Mouse (Mus musculus) CH12.LX (cell line): Measurements from ENCODE around the gene Gm43720. TPM values are rescaled to one million over a fixed set of nuclear protein-coding genes. Genes with fewer than 3 reads are reported as not detected.
"Not testable (repeated sequence)": the region's sequence is repeated elsewhere in the genome, so short reads cannot be mapped to it uniquely, and the experiment has no call there.

ENCODE experiments used
- DNase-seq: peaks from one replicate; pipeline ENCODE4 v3.0.0-alpha.2; 2013; ENCODE audit errors: extremely low read depth
- H3K27ac ChIP-seq: 2 replicates; pipeline ENCODE4 v1.5.1; 2012; ENCODE audit warnings: low read depth, mild to moderate bottlenecking, control low read depth, moderate library complexity; ENCODE audit not compliant: insufficient read depth
- H3K27me3 ChIP-seq: replicated peaks from 2 replicates; pipeline ENCODE3; 2012; ENCODE audit warnings: inconsistent platforms
- H3K36me3 ChIP-seq, 2 experiments: replicated peaks in 1 of 2; 2 replicates each; pipeline versions ENCODE3 to v1.6.1; 2012; ENCODE audit warnings: inconsistent platforms in 1 of 2, low read length in 1 of 2, mild to moderate bottlenecking in 1 of 2, mixed read lengths in 1 of 2, moderate library complexity in 1 of 2; ENCODE audit not compliant: control insufficient read depth in 1 of 2, insufficient read depth in 1 of 2
- H3K4me1 ChIP-seq, 2 experiments: 2 replicates each; pipeline ENCODE4 v1.6.1; 2012; ENCODE audit warnings: inconsistent platforms in 1 of 2, moderate library complexity in 1 of 2; ENCODE audit not compliant: insufficient read depth in 2 of 2, control insufficient read depth in 1 of 2
- H3K4me2 ChIP-seq: 2 replicates; pipeline ENCODE4 v1.6.1; 2012; ENCODE audit warnings: low read depth, mild to moderate bottlenecking, control low read depth; ENCODE audit not compliant: poor library complexity, insufficient read depth, severe bottlenecking
- H3K4me3 ChIP-seq, 3 experiments: fragments of 150-350 bp in 1 of 3; sonication (generic) in 1 of 3; replicated peaks in 1 of 3; 2 replicates each; pipeline versions ENCODE3 to v1.5.1; 2011 to 2012; ENCODE audit warnings: low read depth in 2 of 3, low read length in 2 of 3, mild to moderate bottlenecking in 2 of 3, moderate library complexity in 2 of 3, control low read depth in 1 of 3, improper control_type of control experiment in 1 of 3, inconsistent platforms in 1 of 3, mixed read lengths in 1 of 3; ENCODE audit not compliant: poor library complexity in 1 of 3
- H3K79me2 ChIP-seq: replicated peaks from 2 replicates; pipeline ENCODE4 v1.6.1; 2012; ENCODE audit warnings: mild to moderate bottlenecking, moderate library complexity; ENCODE audit not compliant: control insufficient read depth, poor library complexity, insufficient read depth, severe bottlenecking; ENCODE audit errors: extremely low read depth
- H3K9ac ChIP-seq: 2 replicates; pipeline ENCODE4 v1.6.1; 2012; ENCODE audit warnings: low read depth, mild to moderate bottlenecking, control low read depth, moderate library complexity; ENCODE audit not compliant: insufficient read depth
- H3K9me3 ChIP-seq: replicated peaks from 2 replicates; pipeline ENCODE3; 2012; ENCODE audit warnings: low read length, inconsistent platforms, mixed read lengths
- BHLHE40 ChIP-seq: IDR thresholded peaks from 2 replicates; pipeline ENCODE4 v1.6.1; 2011; ENCODE audit warnings: mild to moderate bottlenecking, low read depth, low read length, improper control_type of control experiment
- CHD1 ChIP-seq: IDR thresholded peaks from 2 replicates; pipeline ENCODE4 v1.6.1; 2012; ENCODE audit warnings: low read depth, low read length, improper control_type of control experiment, inconsistent platforms
- CHD2 ChIP-seq: IDR thresholded peaks from 2 replicates; pipeline ENCODE4 v1.6.1; 2011; ENCODE audit warnings: low read length, improper control_type of control experiment
- CTCF ChIP-seq, 2 experiments: IDR thresholded peaks in 1 of 2; conservative IDR thresholded peaks in 1 of 2; 2 replicates each; pipeline ENCODE4 v1.5.1; 2011 to 2012; ENCODE audit warnings: low read depth in 2 of 2, low read length in 2 of 2, improper control_type of control experiment in 1 of 2, inconsistent platforms in 1 of 2, mild to moderate bottlenecking in 1 of 2, moderate library complexity in 1 of 2
- E2F4 ChIP-seq: IDR thresholded peaks from 2 replicates; pipeline ENCODE4 v1.6.1; 2011; ENCODE audit warnings: low read depth, low read length, improper control_type of control experiment; ENCODE audit not compliant: insufficient replicate concordance
- EP300 ChIP-seq: IDR thresholded peaks from 2 replicates; pipeline ENCODE4 v1.6.1; 2011; ENCODE audit warnings: low read length, improper control_type of control experiment
- ETS1 ChIP-seq: conservative IDR thresholded peaks from 2 replicates; pipeline ENCODE4 v1.6.1; 2012; ENCODE audit warnings: low read depth, mild to moderate bottlenecking, inconsistent platforms, low read length, improper control_type of control experiment, moderate library complexity
- IRF4 ChIP-seq: IDR thresholded peaks from 2 replicates; pipeline ENCODE4 v1.6.1; 2014; ENCODE audit warnings: low read depth, mild to moderate bottlenecking, inconsistent platforms, low read length, improper control_type of control experiment
- JUN ChIP-seq: IDR thresholded peaks from 2 replicates; pipeline ENCODE4 v1.6.1; 2011; ENCODE audit warnings: low read depth, mild to moderate bottlenecking, low read length, improper control_type of control experiment, moderate library complexity; ENCODE audit not compliant: insufficient read depth
- JUND ChIP-seq: conservative IDR thresholded peaks from 2 replicates; pipeline ENCODE4 v1.6.1; 2011; ENCODE audit warnings: low read depth, low read length, improper control_type of control experiment
- KAT2A ChIP-seq: IDR thresholded peaks from 2 replicates; pipeline ENCODE4 v1.6.1; 2012; ENCODE audit warnings: low read length, improper control_type of control experiment, inconsistent platforms; ENCODE audit not compliant: insufficient replicate concordance
- MAFK ChIP-seq: IDR thresholded peaks from 2 replicates; pipeline ENCODE4 v1.6.1; 2011; ENCODE audit warnings: low read length, improper control_type of control experiment; ENCODE audit not compliant: insufficient replicate concordance
- MAZ ChIP-seq: IDR thresholded peaks from 2 replicates; pipeline ENCODE4 v1.6.1; 2012; ENCODE audit warnings: low read depth, mild to moderate bottlenecking, inconsistent platforms, low read length, improper control_type of control experiment, moderate library complexity
- POLR2A ChIP-seq: IDR thresholded peaks from 2 replicates; pipeline ENCODE4 v1.6.1; 2011; ENCODE audit warnings: low read depth, mild to moderate bottlenecking, improper control_type of control experiment, low read length
- RCOR1 ChIP-seq: conservative IDR thresholded peaks from 2 replicates; pipeline ENCODE4 v1.6.1; 2012; ENCODE audit warnings: low read depth, mild to moderate bottlenecking, inconsistent platforms, low read length, improper control_type of control experiment
- SIN3A ChIP-seq: IDR thresholded peaks from 2 replicates; pipeline ENCODE4 v1.6.1; 2012; ENCODE audit warnings: low read length, improper control_type of control experiment, inconsistent platforms
- SMC3 ChIP-seq: IDR thresholded peaks from 2 replicates; pipeline ENCODE4 v1.6.1; 2011; ENCODE audit warnings: low read depth, low read length, improper control_type of control experiment
- UBTF ChIP-seq: IDR thresholded peaks from 2 replicates; pipeline ENCODE4 v1.6.1; 2012; ENCODE audit warnings: low read depth, mild to moderate bottlenecking, inconsistent platforms, low read length, improper control_type of control experiment, moderate library complexity
- USF1 ChIP-seq: IDR thresholded peaks from 2 replicates; pipeline ENCODE4 v1.6.1; 2014; ENCODE audit warnings: low read depth, mild to moderate bottlenecking, inconsistent platforms, low read length, improper control_type of control experiment
- USF2 ChIP-seq: conservative IDR thresholded peaks from 2 replicates; pipeline ENCODE4 v1.6.1; 2011; ENCODE audit warnings: low read depth, low read length, improper control_type of control experiment
- ZC3H11A ChIP-seq: IDR thresholded peaks from 2 replicates; pipeline ENCODE4 v1.6.1; 2012; ENCODE audit warnings: low read depth, mild to moderate bottlenecking, inconsistent platforms, low read length, improper control_type of control experiment
- ZKSCAN1 ChIP-seq: IDR thresholded peaks from 2 replicates; pipeline ENCODE4 v1.6.1; 2012; ENCODE audit warnings: low read depth, inconsistent platforms, low read length, improper control_type of control experiment, borderline replicate concordance
- ZMIZ1 ChIP-seq: IDR thresholded peaks from 2 replicates; pipeline ENCODE4 v1.6.1; 2012; ENCODE audit warnings: low read depth, mild to moderate bottlenecking, inconsistent platforms, low read length, improper control_type of control experiment
- dilution Hi-C: fragments of 300-500 bp; cut with MboI; formaldehyde crosslinking; loops from 2 replicates; pipeline ENCODE4 v1.14.3; 2020; ENCODE audit warnings: low sequenced_read_pairs; ENCODE audit not compliant: extremely low pct_unique_long_range_greater_than_20kb, extremely low pct_ligation_motif_present
- in situ Hi-C: fragments of 300-500 bp; cut with MboI; formaldehyde crosslinking; loops from 3 replicates; pipeline ENCODE4 v1.14.3; 2019; ENCODE audit warnings: low sequenced_read_pairs, low pct_ligation_motif_present, low pct_unique_long_range_greater_than_20kb, mixed read lengths
- polyA plus RNA-seq: library from polyadenylated mRNA; unstranded; fragments of >175 nt; gene quantifications from 2 replicates; pipeline ENCODE4 v1.2.1, GENCODE M21; 2012; ENCODE audit warnings: low read depth; ENCODE audit not compliant: insufficient read length
- total RNA-seq, 2 experiments: library from RNA; depleted of rRNA; stranded (reverse); fragments of 300-350 nt in 1 of 2; fragments of >200 nt in 1 of 2; gene quantifications; 2 replicates each; pipeline ENCODE4 v1.2.3; 2012 to 2014

Gm43720 gene
- total and polyA plus RNA-seq, 3 experiments = not detected

DNA sequence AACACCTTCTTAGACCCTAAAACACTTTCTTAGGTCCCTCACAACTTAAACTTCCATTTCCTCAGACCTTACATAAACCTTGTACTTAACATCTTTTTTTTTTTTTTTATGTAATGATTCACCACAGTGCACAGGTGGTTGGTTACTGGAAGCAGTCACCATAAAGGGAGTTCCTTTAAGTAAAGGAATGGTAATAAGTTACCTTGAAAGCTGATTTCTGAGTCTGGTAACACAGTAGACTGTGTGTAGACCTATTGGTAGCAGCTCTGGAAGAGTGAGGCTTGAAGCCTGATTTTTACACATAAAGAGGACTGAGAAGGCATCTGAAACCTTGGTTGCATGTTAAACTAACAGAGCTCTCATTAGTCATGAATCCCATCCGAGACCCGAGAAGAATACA is 59.9 kb downstream of the Gm43720 start:
- peaks cover 0 to 7% of the 10 kb centered on the region in 2 experiments; a peak in 2 of 4 replicates for H3K4me1 ChIP-seq
- TF ChIP-seq CHD1 (no peak), ZMIZ1 (no peak), SMC3 (no peak), SIN3A (no peak), RCOR1 (no peak), JUND (no peak), ZKSCAN1 (no peak), E2F4 (no peak), USF1 (no peak), POLR2A (no peak), CHD2 (no peak), ZC3H11A (no peak), BHLHE40 (no peak), MAZ (no peak), MAFK (no peak), CTCF (conservative IDR thresholded peaks at IDR 0.05 in 1 of 2, IDR thresholded peaks at IDR 0.05 in 1 of 2; ENCODE audit: low read depth in 2 of 2, low read length in 2 of 2) (no peak), KAT2A (no peak), UBTF (no peak), USF2 (no peak)
- H3K4me3 ChIP-seq = no peak overlapping the region
- no peak overlapping the region for H3K9ac ChIP-seq
- DNase-seq = no peak
- H3K9me3 ChIP-seq = peaks cover 5% of the 10 kb centered on the region
- no peaks in the 10 kb centered on the region for H3K79me2 ChIP-seq
- H3K27me3 ChIP-seq = no peaks in the 10 kb centered on the region
- dilution Hi-C loops = no loop called here
- no peak overlapping the region for H3K4me2 ChIP-seq
- H3K36me3 ChIP-seq = no peaks in the 10 kb centered on the region
- no peak overlapping the region for H3K27ac ChIP-seq
- in situ Hi-C loops = no loop called here

DNA sequence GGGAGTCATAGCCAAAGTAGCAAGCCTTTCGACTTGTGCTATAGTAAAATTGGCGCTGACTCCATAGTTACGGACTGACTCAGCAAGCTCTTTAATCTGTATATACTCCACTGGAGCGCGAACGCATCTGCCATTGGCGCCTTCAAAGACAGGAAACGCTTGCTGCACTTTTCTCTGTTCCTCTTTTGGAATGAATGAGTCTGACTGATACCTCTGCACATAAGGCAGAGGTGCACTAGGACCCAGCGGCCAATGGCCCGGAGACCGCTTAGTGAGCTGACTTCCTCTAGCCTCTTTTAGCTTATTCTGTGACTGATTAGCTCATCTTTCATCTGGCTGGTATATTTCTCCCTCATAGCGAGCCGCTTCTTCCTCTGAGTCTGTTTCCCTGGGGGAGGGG is 63.1 kb downstream of the Gm43720 start:
- H3K4me2 ChIP-seq, H3K4me3 ChIP-seq, H3K27me3 ChIP-seq, H3K36me3 ChIP-seq, H3K4me1 ChIP-seq, H3K27ac ChIP-seq, dilution Hi-C loops, H3K79me2 ChIP-seq, in situ Hi-C loops, H3K9me3 ChIP-seq, H3K9ac ChIP-seq: not testable (repeated sequence)
- peak; percentile 73 for DNase-seq
- peak; percentile 71 for TF ChIP-seq EP300
- peak; percentile 11; the same call in 1 of the 2 replicates for TF ChIP-seq JUN
- peak; percentile 63; the same call in 1 of the 2 replicates for TF ChIP-seq IRF4
- 0 out of 2 replicates have a peak, but pooled peaks have one; percentile 19 for TF ChIP-seq ETS1

Other genes starting within 250 kb of the Gm43720 start
- gene Smok3c, start 226.8 kb downstream of the Gm43720 start, total RNA-seq (2012; rRNA removed) = not detected in 2 replicates
- gene Smok3c, start 226.8 kb downstream of the Gm43720 start, total RNA-seq (2014; rRNA removed) = not detected in 2 replicates
- gene Smok3c, start 226.8 kb downstream of the Gm43720 start, polyA plus RNA-seq = not detected in 2 replicates
- gene Zkscan1, start 194.9 kb downstream of the Gm43720 start, total RNA-seq (2012; rRNA removed) = 9.5 and 10.5 TPM in 2 replicates
- 10.7 and 12.0 TPM in 2 replicates for gene Zkscan1, start 194.9 kb downstream of the Gm43720 start, total RNA-seq (2014; rRNA removed)
- gene Zkscan1, start 194.9 kb downstream of the Gm43720 start, polyA plus RNA-seq = 8.9 and 9.2 TPM in 2 replicates
- gene Zscan21, start 163.1 kb downstream of the Gm43720 start, total RNA-seq (2012; rRNA removed) = 9.0 and 10.8 TPM in 2 replicates
- 9.0 and 9.6 TPM in 2 replicates for gene Zscan21, start 163.1 kb downstream of the Gm43720 start, total RNA-seq (2014; rRNA removed)
- gene Zscan21, start 163.1 kb downstream of the Gm43720 start, polyA plus RNA-seq = 12.1 and 13.6 TPM in 2 replicates
- gene Zfp113, start 124.2 kb downstream of the Gm43720 start, total RNA-seq (2012; rRNA removed) = 5.2 and 5.8 TPM in 2 replicates
- gene Zfp113, start 124.2 kb downstream of the Gm43720 start, total RNA-seq (2014; rRNA removed) = 5.5 and 7.0 TPM in 2 replicates
- 4.1 and 4.4 TPM in 2 replicates for gene Zfp113, start 124.2 kb downstream of the Gm43720 start, polyA plus RNA-seq
- 78.4 and 80.6 TPM in 2 replicates for gene Cops6, start 118.9 kb downstream of the Gm43720 start, total RNA-seq (2012; rRNA removed)
- 86.4 and 88.4 TPM in 2 replicates for gene Cops6, start 118.9 kb downstream of the Gm43720 start, total RNA-seq (2014; rRNA removed)
- gene Cops6, start 118.9 kb downstream of the Gm43720 start, polyA plus RNA-seq = 205 and 210 TPM in 2 replicates
- gene Ap4m1, start 108.0 kb downstream of the Gm43720 start, total RNA-seq (2012; rRNA removed) = 16.7 and 17.4 TPM in 2 replicates
- gene Ap4m1, start 108.0 kb downstream of the Gm43720 start, total RNA-seq (2014; rRNA removed) = 20.4 and 21.5 TPM in 2 replicates
- 26.3 and 27.5 TPM in 2 replicates for gene Ap4m1, start 108.0 kb downstream of the Gm43720 start, polyA plus RNA-seq
- 146 and 193 TPM in 2 replicates for gene Mcm7, start 107.5 kb downstream of the Gm43720 start, total RNA-seq (2012; rRNA removed)
- gene Mcm7, start 107.5 kb downstream of the Gm43720 start, total RNA-seq (2014; rRNA removed) = 206 and 209 TPM in 2 replicates
- gene Mcm7, start 107.5 kb downstream of the Gm43720 start, polyA plus RNA-seq = 267 and 277 TPM in 2 replicates
- gene Taf6, start 92.5 kb downstream of the Gm43720 start, total RNA-seq (2012; rRNA removed) = 60.9 and 62.1 TPM in 2 replicates
- 59.8 and 60.2 TPM in 2 replicates for gene Taf6, start 92.5 kb downstream of the Gm43720 start, total RNA-seq (2014; rRNA removed)
- gene Taf6, start 92.5 kb downstream of the Gm43720 start, polyA plus RNA-seq = 56.8 and 61.5 TPM in 2 replicates
- gene Cnpy4, start 92.5 kb downstream of the Gm43720 start, total RNA-seq (2012; rRNA removed) = 19.2 and 22.5 TPM in 2 replicates
- gene Cnpy4, start 92.5 kb downstream of the Gm43720 start, total RNA-seq (2014; rRNA removed) = 21.6 and 26.7 TPM in 2 replicates
- 24.9 and 31.0 TPM in 2 replicates for gene Cnpy4, start 92.5 kb downstream of the Gm43720 start, polyA plus RNA-seq
- gene Mblac1, start 85.6 kb downstream of the Gm43720 start, total RNA-seq (2012; rRNA removed) = 0.84 and 1.4 TPM in 2 replicates
- gene Mblac1, start 85.6 kb downstream of the Gm43720 start, total RNA-seq (2014; rRNA removed) = 0.17 TPM in 1 of 2 replicates, not detected in the other
- 0.31 and 0.41 TPM in 2 replicates for gene Mblac1, start 85.6 kb downstream of the Gm43720 start, polyA plus RNA-seq
- not detected in 2 replicates for gene Nxpe5, start 54.1 kb downstream of the Gm43720 start, total RNA-seq (2012; rRNA removed)
- gene Nxpe5, start 54.1 kb downstream of the Gm43720 start, total RNA-seq (2014; rRNA removed) = not detected in 2 replicates
- not detected in 2 replicates for gene Nxpe5, start 54.1 kb downstream of the Gm43720 start, polyA plus RNA-seq
- 42.0 and 44.0 TPM in 2 replicates for gene Lamtor4, start 24.5 kb downstream of the Gm43720 start, total RNA-seq (2012; rRNA removed)
- gene Lamtor4, start 24.5 kb downstream of the Gm43720 start, total RNA-seq (2014; rRNA removed) = 40.1 and 40.3 TPM in 2 replicates
- 24.5 and 35.5 TPM in 2 replicates for gene Lamtor4, start 24.5 kb downstream of the Gm43720 start, polyA plus RNA-seq
- 11.2 and 15.9 TPM in 2 replicates for gene BC037034, start 15.9 kb downstream of the Gm43720 start, total RNA-seq (2012; rRNA removed)
- 4.4 and 4.5 TPM in 2 replicates for gene BC037034, start 15.9 kb downstream of the Gm43720 start, total RNA-seq (2014; rRNA removed)
- 15.4 and 15.6 TPM in 2 replicates for gene BC037034, start 15.9 kb downstream of the Gm43720 start, polyA plus RNA-seq
- 0.21 and 0.25 TPM in 2 replicates for gene Gal3st4, start 7.1 kb downstream of the Gm43720 start, total RNA-seq (2012; rRNA removed)
- gene Gal3st4, start 7.1 kb downstream of the Gm43720 start, total RNA-seq (2014; rRNA removed) = not detected in 2 replicates
- gene Gal3st4, start 7.1 kb downstream of the Gm43720 start, polyA plus RNA-seq = not detected in 2 replicates
- gene Gpc2, start within 50 bp of the Gm43720 start, total RNA-seq (2012; rRNA removed) = not detected in 2 replicates
- not detected in 2 replicates for gene Gpc2, start within 50 bp of the Gm43720 start, total RNA-seq (2014; rRNA removed)
- not detected in 2 replicates for gene Gpc2, start within 50 bp of the Gm43720 start, polyA plus RNA-seq
- not detected in 2 replicates for gene Stag3, start 282 bp upstream of the Gm43720 start, total RNA-seq (2012; rRNA removed)
- gene Stag3, start 282 bp upstream of the Gm43720 start, total RNA-seq (2014; rRNA removed) = not detected in 2 replicates
- not detected in 2 replicates for gene Stag3, start 282 bp upstream of the Gm43720 start, polyA plus RNA-seq
- 0.21 TPM in 1 of 2 replicates, not detected in the other for gene Pvrig, start 62.0 kb upstream of the Gm43720 start, total RNA-seq (2012; rRNA removed)
- 0.23 and 0.87 TPM in 2 replicates for gene Pvrig, start 62.0 kb upstream of the Gm43720 start, total RNA-seq (2014; rRNA removed)
- gene Pvrig, start 62.0 kb upstream of the Gm43720 start, polyA plus RNA-seq = 0.45 and 0.50 TPM in 2 replicates
- gene Zfp157, start 161.5 kb upstream of the Gm43720 start, total RNA-seq (2012; rRNA removed) = 8.6 and 8.7 TPM in 2 replicates
- gene Zfp157, start 161.5 kb upstream of the Gm43720 start, total RNA-seq (2014; rRNA removed) = 12.7 and 12.9 TPM in 2 replicates
- gene Zfp157, start 161.5 kb upstream of the Gm43720 start, polyA plus RNA-seq = 7.8 and 7.9 TPM in 2 replicates